Mouse (Mus musculus) neural tube, embryonic 13.5 days (tissue): ENCODE results near the gene Mettl16. TPM values are rescaled to one million over a fixed set of nuclear protein-coding genes. Genes with fewer than 3 reads are reported as not detected.
"Not testable (repeated sequence)": the region's sequence is repeated elsewhere in the genome, so short reads cannot be mapped to it uniquely, and the experiment has no call there.

Experiments used
- ATAC-seq: fragments of 200-750 bp; cut with Nextera tagmentation; 2 replicates; pipeline ENCODE4 v1.8.0; 2017; ENCODE audit warnings: low read depth, mild to moderate bottlenecking, moderate TSS enrichment, moderate library complexity
- H3K27ac ChIP-seq: fragments of 300-500 bp; sonication (generic); replicated peaks from 2 replicates; pipeline ENCODE4 v1.5.1; 2015; ENCODE audit warnings: moderate library complexity, mild to moderate bottlenecking, inconsistent platforms
- H3K27me3 ChIP-seq: fragments of 300-500 bp; sonication (generic); 2 replicates; pipeline ENCODE4 v1.6.1; 2015; ENCODE audit warnings: mild to moderate bottlenecking, inconsistent platforms
- H3K36me3 ChIP-seq: fragments of 300-500 bp; sonication (generic); 2 replicates; pipeline ENCODE4 v1.6.1; 2015; ENCODE audit warnings: mild to moderate bottlenecking, inconsistent platforms
- H3K4me1 ChIP-seq: fragments of 300-500 bp; sonication (generic); replicated peaks from 2 replicates; pipeline ENCODE4 v1.6.1; 2015; ENCODE audit warnings: inconsistent platforms
- H3K4me2 ChIP-seq: fragments of 300-500 bp; sonication (generic); 2 replicates; pipeline ENCODE4 v1.6.1; 2015; ENCODE audit warnings: inconsistent platforms, mild to moderate bottlenecking, moderate library complexity
- H3K4me3 ChIP-seq: fragments of 300-500 bp; sonication (generic); 2 replicates; pipeline ENCODE4 v1.5.1; 2015; ENCODE audit warnings: mild to moderate bottlenecking, inconsistent platforms
- H3K9ac ChIP-seq: fragments of 300-500 bp; sonication (generic); 2 replicates; pipeline ENCODE4 v1.6.1; 2015; ENCODE audit warnings: moderate library complexity, mild to moderate bottlenecking, inconsistent platforms
- H3K9me3 ChIP-seq: fragments of 300-500 bp; sonication (generic); 2 replicates; pipeline ENCODE4 v1.6.1; 2016; ENCODE audit warnings: inconsistent platforms
- WGBS: fragments of 180-500 bp; shearing (Covaris S2); methylation state at CpG from one replicate; pipeline ENCODE4 v1.1.7; 2015; 5-methylcytosine and 5-hydroxymethylcytosine counted together
- polyA plus RNA-seq: library from polyadenylated mRNA; unstranded; fragments of >200 nt; fragmentation: Nextera tagmentation; extraction: Ambion mirVana; gene quantifications from 2 replicates; pipeline ENCODE4 v1.2.1, GENCODE M21; 2015

Gene Mettl16
- polyA plus RNA-seq, 1 experiment from 2014 or later = 40.2 TPM

GRCm38 (mm10) chr11:74804081-74804627, 33.5 kb downstream of the Mettl16 start:
- WGBS = 94% methylated on average over 3 of the region's 3 CpGs
- no peaks in the 10 kb centered on the region for H3K4me1 ChIP-seq
- no peak for ATAC-seq
- no peaks in the 10 kb centered on the region for H3K9me3 ChIP-seq
- no peak overlapping the region for H3K4me3 ChIP-seq
- H3K27me3 ChIP-seq = no peaks in the 10 kb centered on the region
- no peak overlapping the region for H3K9ac ChIP-seq
- H3K36me3 ChIP-seq = peaks cover 57% of the 10 kb centered on the region
- no peak overlapping the region for H3K4me2 ChIP-seq
- H3K27ac ChIP-seq = no peak overlapping the region

- Histone ChIP-seq H3K27ac (0 out of 2 replicates have a peak overlapping the region, but pooled peaks have one; percentile 38), H3K36me3 (peaks cover 61% of the 10 kb centered on the region), H3K9ac (no peak overlapping the region), H3K4me3 (no peak overlapping the region), H3K4me2 (no peak overlapping the region), H3K27me3 (no peaks in the 10 kb centered on the region), H3K9me3 (no peaks in the 10 kb centered on the region), H3K4me1 (no peaks in the 10 kb centered on the region)
- 83% methylated on average over 6 of the region's 6 CpGs for WGBS
- ATAC-seq = no peak
Measured at GRCm38 (mm10) chr11:74807246-74807882, 36.7 kb downstream of the Mettl16 start.

GRCm38 (mm10) chr11:74808251-74808853, 37.7 kb downstream of the Mettl16 start:
- Histone ChIP-seq H3K4me2 (no peak overlapping the region), H3K4me3 (no peak overlapping the region), H3K27me3 (no peaks in the 10 kb centered on the region), H3K9me3 (no peaks in the 10 kb centered on the region), H3K4me1 (no peaks in the 10 kb centered on the region), H3K36me3 (peaks cover 61% of the 10 kb centered on the region), H3K9ac (no peak overlapping the region), H3K27ac (no peak overlapping the region)
- ATAC-seq = no peak
- 92% methylated on average over 6 of the region's 6 CpGs for WGBS

GRCm38 (mm10) chr11:74810134-74810533, 39.5 kb downstream of the Mettl16 start:
- Histone ChIP-seq H3K4me1 (no peaks in the 10 kb centered on the region), H3K27me3 (no peaks in the 10 kb centered on the region), H3K9me3 (no peaks in the 10 kb centered on the region), H3K36me3 (peaks cover 49% of the 10 kb centered on the region), H3K4me3 (no peak overlapping the region), H3K27ac (no peak overlapping the region), H3K9ac (no peak overlapping the region), H3K4me2 (no peak overlapping the region)
- ATAC-seq = no peak

- H3K9me3 ChIP-seq, H3K27me3 ChIP-seq, ATAC-seq, H3K27ac ChIP-seq, H3K9ac ChIP-seq, H3K4me2 ChIP-seq, H3K4me3 ChIP-seq, H3K4me1 ChIP-seq: not testable (repeated sequence)
- WGBS = 33% methylated on average over 3 of the region's 3 CpGs
- peaks cover 41% of the 10 kb centered on the region for H3K36me3 ChIP-seq
Measured at GRCm38 (mm10) chr11:74811027-74811426, 40.4 kb downstream of the Mettl16 start.

- no peak overlapping the region for H3K4me3 ChIP-seq
- H3K4me1 ChIP-seq = no peaks in the 10 kb centered on the region
- no peaks in the 10 kb centered on the region for H3K27me3 ChIP-seq
- no peak overlapping the region for H3K9ac ChIP-seq
- no peak for ATAC-seq
- H3K27ac ChIP-seq = no peak overlapping the region
- peaks cover 39% of the 10 kb centered on the region for H3K36me3 ChIP-seq
- no peak overlapping the region for H3K4me2 ChIP-seq
- WGBS = 79% methylated on average over 5 of the region's 5 CpGs
- no peaks in the 10 kb centered on the region for H3K9me3 ChIP-seq
Measured at GRCm38 (mm10) chr11:74811538-74811937, 40.9 kb downstream of the Mettl16 start.

- ATAC-seq = no peak
- H3K4me1 ChIP-seq = no peaks in the 10 kb centered on the region
- no peak overlapping the region for H3K4me2 ChIP-seq
- no peaks in the 10 kb centered on the region for H3K27me3 ChIP-seq
- no peaks in the 10 kb centered on the region for H3K9me3 ChIP-seq
- no peak overlapping the region for H3K4me3 ChIP-seq
- no peak overlapping the region for H3K9ac ChIP-seq
- H3K27ac ChIP-seq = no peak overlapping the region
- peaks cover 36% of the 10 kb centered on the region for H3K36me3 ChIP-seq
Measured at GRCm38 (mm10) chr11:74815795-74816194, 45.2 kb downstream of the Mettl16 start.

GRCm38 (mm10) chr11:74820921-74821320, 50.3 kb downstream of the Mettl16 start:
- no peaks in the 10 kb centered on the region for H3K27me3 ChIP-seq

GRCm38 (mm10) chr11:74821463-74821862, 50.8 kb downstream of the Mettl16 start:
- H3K4me2 ChIP-seq = no peak overlapping the region
- H3K36me3 ChIP-seq = peaks cover 30% of the 10 kb centered on the region
- whole genome bisulfite sequencing = 35% methylated on average over 1 of the region's 1 CpGs
- H3K4me1 ChIP-seq = no peaks in the 10 kb centered on the region
- H3K27ac ChIP-seq = no peak overlapping the region
- no peaks in the 10 kb centered on the region for H3K9me3 ChIP-seq
- H3K4me3 ChIP-seq = no peak overlapping the region
- H3K9ac ChIP-seq = no peak overlapping the region
- no peaks in the 10 kb centered on the region for H3K27me3 ChIP-seq
- ATAC-seq = no peak

More at GRCm38 (mm10) chr11:74820921-74821320, 50.3 kb downstream of the Mettl16 start:
- H3K27ac ChIP-seq = no peak overlapping the region
- H3K36me3 ChIP-seq = peaks cover 34% of the 10 kb centered on the region
- WGBS = 75% methylated on average over 1 of the region's 1 CpGs
- no peaks in the 10 kb centered on the region for H3K4me1 ChIP-seq
- no peak overlapping the region for H3K4me2 ChIP-seq
- no peaks in the 10 kb centered on the region for H3K9me3 ChIP-seq
- no peak for ATAC-seq
- H3K4me3 ChIP-seq = no peak overlapping the region
- no peak overlapping the region for H3K9ac ChIP-seq

- Histone ChIP-seq H3K4me3 (no peak overlapping the region), H3K9ac (no peak overlapping the region), H3K4me1 (no peaks in the 10 kb centered on the region), H3K36me3 (peaks cover 16% of the 10 kb centered on the region), H3K27ac (no peak overlapping the region), H3K9me3 (no peaks in the 10 kb centered on the region), H3K4me2 (no peak overlapping the region), H3K27me3 (no peaks in the 10 kb centered on the region)
- 79% methylated on average over 7 of the region's 7 CpGs for WGBS
- no peak for ATAC-seq
Measured at GRCm38 (mm10) chr11:74822746-74823440, 52.3 kb downstream of the Mettl16 start.

GRCm38 (mm10) chr11:74826151-74826550, 55.5 kb downstream of the Mettl16 start:
- 73% methylated on average over 7 of the region's 7 CpGs for WGBS
- Histone ChIP-seq H3K36me3 (no peaks in the 10 kb centered on the region; the same call in 1 of the 2 replicates), H3K9me3 (no peaks in the 10 kb centered on the region), H3K4me2 (no peak overlapping the region), H3K27ac (no peak overlapping the region), H3K4me1 (peaks cover 12% of the 10 kb centered on the region), H3K4me3 (no peak overlapping the region), H3K27me3 (no peaks in the 10 kb centered on the region), H3K9ac (no peak overlapping the region)
- ATAC-seq = no peak

GRCm38 (mm10) chr11:74826702-74827101, 56.1 kb downstream of the Mettl16 start:
- H3K36me3 ChIP-seq = no peaks in the 10 kb centered on the region; the same call in 1 of the 2 replicates
- no peaks in the 10 kb centered on the region for H3K9me3 ChIP-seq
- no peak overlapping the region for H3K4me2 ChIP-seq
- H3K9ac ChIP-seq = no peak overlapping the region
- ATAC-seq = no peak
- 86% methylated on average over 5 of the region's 5 CpGs for WGBS
- H3K4me1 ChIP-seq = peaks cover 12% of the 10 kb centered on the region
- H3K27ac ChIP-seq = no peak overlapping the region
- H3K27me3 ChIP-seq = no peaks in the 10 kb centered on the region
- H3K4me3 ChIP-seq = no peak overlapping the region
